12 mouse cellular contexts compared by ENCODE assay signal in genomic region chrX:93011578-93011977, GRCm38 (mm10).
DNase-seq lines count a peak whose midpoint lies in the region.
"Had no signal": no experiment of that assay in that cellular context is flagged by ENCODE, and none has a peak within 500 bp of the region (broad histone marks: within the 10 kb centered on the region; RNA-seq: fewer than 3 reads in every experiment).

No protein-coding gene starts in this region.

- peak; percentile 70 for DNase-seq in heart, adult 11 months
- DNase-seq in heart, adult 18-20 months: no peak
- DNase-seq in kidney, postnatal 14 days: peak; percentile 2
- no peak for DNase-seq in kidney, postnatal 36 days
- peak; percentile 26 for DNase-seq in ovary, adult 18-20 months (ENCODE audit: low spot score)
- no peak for DNase-seq in ovary, postnatal 36 days (ENCODE audit: low spot score)
- DNase-seq in lung, postnatal 36 days: peak; percentile 1
- no peak for DNase-seq in layer of hippocampus, adult 11-12 months (ENCODE audit: low spot score)
- DNase-seq: adrenal gland, adult 2 months; cerebellum, postnatal 36 days; layer of hippocampus, adult 9-11 months; right cerebral cortex, postnatal 4 days had no signal

Comparison
In these comparisons a context has a peak if more than half of its experiments do, and no peak if none do; other contexts are left out.
1. DNase-seq: peak in heart, adult 11 months (single experiment), kidney, postnatal 14 days (single experiment), ovary, adult 18-20 months (single experiment) and lung, postnatal 36 days (single experiment); none in heart, adult 18-20 months (0 of 2), kidney, postnatal 36 days (0 of 2), ovary, postnatal 36 days (single experiment) and layer of hippocampus, adult 11-12 months (single experiment).